Mouse (Mus musculus): ENCODE data around the gene Prelp. TPM values are rescaled to one million over a fixed set of nuclear protein-coding genes. Genes with fewer than 3 reads are reported as not detected.

The Prelp gene
- total RNA-seq, 2 experiments from 2014 or later, result 6.7 TPM; not detected in 1

GRCm38 (mm10) chr1:133907949-133908658 is 13.1 kb downstream of the Prelp start, which contains the start of gene Optc:
Gene Optc (minus strand): TSS chr1:133907999.
- no peak for ATAC-seq (replicated peaks; ENCODE audit: low FRiP score, poor library complexity, severe bottlenecking)

- ATAC-seq (replicated peaks; ENCODE audit: low FRiP score, poor library complexity, severe bottlenecking), result no peak
Observed at GRCm38 (mm10) chr1:133906420-133906819, 14.8 kb downstream of the Prelp start.

GRCm38 (mm10) chr1:133900825-133901224 is 20.4 kb downstream of the Prelp start:
- ATAC-seq (replicated peaks; ENCODE audit: low FRiP score, poor library complexity, severe bottlenecking), result no peak

DNA sequence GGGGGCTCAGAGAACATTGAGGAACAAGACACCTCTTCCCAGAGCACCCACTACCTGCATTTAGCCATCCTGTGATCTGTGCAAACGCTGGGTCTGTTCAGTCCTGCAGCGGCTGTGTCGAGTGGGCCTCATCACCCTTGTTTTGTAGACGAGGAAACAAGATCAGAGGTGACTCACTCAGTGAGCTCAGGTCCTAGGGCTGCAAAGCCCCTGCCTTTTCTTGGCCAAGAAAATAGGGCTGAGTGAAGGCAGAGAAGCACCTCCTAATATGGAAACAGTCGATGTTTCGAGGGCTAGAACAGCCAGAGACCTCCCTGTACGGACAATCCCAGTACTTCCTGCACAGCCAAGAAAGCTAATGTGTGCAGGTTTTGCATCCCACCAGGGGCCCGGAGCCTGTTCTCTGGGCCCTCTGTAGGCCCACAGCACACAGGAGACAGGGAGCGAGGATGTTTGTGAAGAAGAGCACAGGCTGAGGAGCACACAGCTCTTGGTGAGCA is 22.1 kb downstream of the Prelp start:
- no peak for ATAC-seq (replicated peaks; ENCODE audit: low FRiP score, poor library complexity, severe bottlenecking)

- no peak for ATAC-seq (replicated peaks; ENCODE audit: low FRiP score, poor library complexity, severe bottlenecking)
Observed at GRCm38 (mm10) chr1:133897293-133897692, 23.9 kb downstream of the Prelp start.

DNA sequence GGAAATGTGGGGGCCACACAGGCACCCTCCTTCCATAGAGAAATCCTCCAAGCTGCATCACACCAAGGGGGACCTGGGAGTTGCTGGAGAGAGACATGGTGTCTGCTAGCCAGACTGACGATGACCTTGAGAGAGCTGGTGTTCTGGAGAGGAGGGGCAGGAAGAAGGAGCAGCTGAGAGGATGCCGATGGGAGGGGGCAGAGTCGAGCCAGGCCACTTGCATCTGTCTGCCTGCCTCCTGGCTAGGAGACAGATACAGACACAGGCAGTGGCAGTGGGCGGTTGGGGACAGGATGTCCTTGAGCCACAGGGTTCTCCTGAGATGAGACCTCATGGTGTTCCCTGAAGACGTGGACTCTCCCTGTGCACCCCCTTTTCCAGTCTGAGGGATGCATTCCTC is 29.7 kb downstream of the Prelp start:
- no peak for ATAC-seq (replicated peaks; ENCODE audit: low FRiP score, poor library complexity, severe bottlenecking)

GRCm38 (mm10) chr1:133889949-133890598 is 31.1 kb downstream of the Prelp start:
- 0 out of 2 replicates have a peak, but pooled peaks have one; percentile 19 for ATAC-seq (replicated peaks; ENCODE audit: low FRiP score, poor library complexity, severe bottlenecking)

DNA sequence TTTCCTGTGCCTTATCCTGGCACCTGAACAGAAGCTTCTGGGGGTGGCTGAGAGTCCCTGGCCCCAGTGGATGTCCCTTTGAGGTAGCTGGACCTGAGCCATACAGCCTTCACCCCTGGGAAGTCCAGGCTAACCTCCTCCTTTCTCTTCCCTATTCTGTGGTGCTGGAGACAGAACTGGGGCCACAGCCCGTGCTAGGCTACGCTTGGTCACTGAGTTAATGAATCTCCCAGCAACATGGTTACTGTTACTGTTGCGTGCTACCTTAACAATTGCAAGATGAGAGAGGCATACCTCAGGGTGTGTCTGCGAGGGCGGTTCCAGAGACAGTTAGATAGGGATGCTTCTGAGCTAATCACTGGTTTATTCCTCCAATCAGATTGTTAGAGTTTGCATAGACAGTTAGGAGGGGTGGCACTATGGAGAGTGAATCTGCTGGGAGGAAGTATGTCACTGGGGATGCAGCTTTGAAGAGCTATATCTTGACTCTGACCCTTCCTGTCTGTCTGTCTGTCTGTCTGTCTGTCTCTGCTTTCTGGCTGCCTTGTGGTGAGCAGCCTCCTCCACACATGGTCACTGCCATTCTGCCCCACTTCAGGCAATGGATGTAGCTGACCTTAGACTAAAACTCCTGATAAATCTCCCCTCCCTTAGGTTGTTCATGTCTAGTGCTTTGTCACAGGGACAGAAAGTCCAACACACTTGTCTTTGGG is 33.5 kb downstream of the Prelp start:
- ATAC-seq (replicated peaks; ENCODE audit: low FRiP score, poor library complexity, severe bottlenecking), result no peak

- ATAC-seq (replicated peaks; ENCODE audit: low FRiP score, poor library complexity, severe bottlenecking), result no peak
Observed at GRCm38 (mm10) chr1:133887044-133887443, 34.2 kb downstream of the Prelp start.

- no peak for ATAC-seq (replicated peaks; ENCODE audit: low FRiP score, poor library complexity, severe bottlenecking)
Observed at GRCm38 (mm10) chr1:133886431-133886830, 34.8 kb downstream of the Prelp start.

- ATAC-seq (replicated peaks; ENCODE audit: low FRiP score, poor library complexity, severe bottlenecking), result peak; percentile 66
Observed at GRCm38 (mm10) chr1:133885811-133886210, 35.4 kb downstream of the Prelp start.

DNA sequence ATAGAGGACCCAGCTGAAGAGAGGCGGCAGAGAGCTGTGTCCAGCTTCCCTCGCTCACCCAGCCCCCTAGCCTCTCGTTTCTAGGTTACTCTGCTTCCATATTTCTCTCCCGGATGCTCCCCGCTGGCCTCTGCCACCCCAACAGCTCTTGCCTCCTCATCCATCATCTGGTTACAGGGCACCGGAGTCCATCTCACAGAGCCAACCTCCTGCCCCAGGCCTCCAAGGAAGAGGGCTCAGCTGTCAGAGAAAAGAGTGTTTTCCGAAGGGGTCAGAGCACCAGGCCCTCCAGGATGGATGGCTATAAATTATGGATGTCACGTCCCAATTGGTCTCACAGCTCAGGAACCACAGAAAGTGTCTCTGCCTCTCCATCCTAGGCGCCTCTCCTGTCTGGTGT is 36.5 kb downstream of the Prelp start:
- no peak for ATAC-seq (replicated peaks; ENCODE audit: low FRiP score, poor library complexity, severe bottlenecking)

DNA sequence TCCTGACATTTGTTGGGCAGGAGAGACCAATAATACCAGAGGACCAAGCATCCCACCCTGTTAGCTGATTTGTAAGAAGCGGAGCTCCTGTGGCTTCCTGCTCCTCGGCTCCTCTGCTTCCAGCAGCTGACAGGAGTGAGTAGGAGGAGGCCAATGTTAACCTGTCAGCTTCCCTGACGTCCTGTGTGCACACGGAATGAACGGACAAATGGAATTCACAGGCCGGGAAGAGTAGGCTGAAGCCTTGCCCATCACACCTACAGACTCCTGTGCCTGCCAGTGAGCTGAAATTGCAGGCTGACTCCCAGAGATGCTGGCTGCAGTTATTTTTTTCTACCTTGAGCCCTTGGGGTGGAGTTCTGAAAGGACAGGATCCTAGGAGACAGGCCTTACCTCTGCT is 37.1 kb downstream of the Prelp start:
- no peak for ATAC-seq (replicated peaks; ENCODE audit: low FRiP score, poor library complexity, severe bottlenecking)

GRCm38 (mm10) chr1:133882283-133883217 is 38.7 kb downstream of the Prelp start:
- no peak for ATAC-seq (replicated peaks; ENCODE audit: low FRiP score, poor library complexity, severe bottlenecking)

GRCm38 (mm10) chr1:133881813-133882212 is 39.4 kb downstream of the Prelp start:
- no peak for ATAC-seq (replicated peaks; ENCODE audit: low FRiP score, poor library complexity, severe bottlenecking)

DNA sequence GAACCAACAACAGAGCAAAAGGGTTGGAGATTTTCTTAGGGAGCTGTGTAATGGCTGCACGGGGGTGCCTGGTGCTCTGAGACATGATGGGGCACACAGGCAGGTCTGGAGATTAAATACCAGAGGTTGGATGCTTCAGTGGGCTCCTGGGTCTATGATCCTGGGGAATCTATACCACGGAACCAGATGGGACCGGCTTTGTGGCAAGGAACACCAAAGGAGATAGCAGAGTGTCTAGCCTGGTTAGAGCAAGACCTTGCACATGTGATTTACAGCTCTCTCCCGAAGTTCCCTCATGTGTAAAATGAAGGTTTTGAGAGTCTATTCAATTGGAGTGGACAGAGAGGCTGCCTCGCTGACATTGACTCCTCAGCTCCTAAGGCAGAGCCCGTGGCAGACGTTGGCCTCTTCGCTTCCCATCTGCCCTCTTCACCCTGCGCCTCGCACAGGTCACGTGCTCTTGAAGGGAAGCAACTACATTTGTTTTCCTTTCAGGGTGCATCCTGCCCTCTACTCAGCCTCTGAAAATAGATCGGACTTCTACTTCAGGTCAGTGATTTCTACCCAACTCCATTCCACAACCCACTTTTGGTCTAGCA is 42.3 kb downstream of the Prelp start:
- no peak for ATAC-seq (replicated peaks; ENCODE audit: low FRiP score, poor library complexity, severe bottlenecking)

GRCm38 (mm10) chr1:133876936-133877335 is 44.3 kb downstream of the Prelp start:
- no peak for ATAC-seq (replicated peaks; ENCODE audit: low FRiP score, poor library complexity, severe bottlenecking)

DNA sequence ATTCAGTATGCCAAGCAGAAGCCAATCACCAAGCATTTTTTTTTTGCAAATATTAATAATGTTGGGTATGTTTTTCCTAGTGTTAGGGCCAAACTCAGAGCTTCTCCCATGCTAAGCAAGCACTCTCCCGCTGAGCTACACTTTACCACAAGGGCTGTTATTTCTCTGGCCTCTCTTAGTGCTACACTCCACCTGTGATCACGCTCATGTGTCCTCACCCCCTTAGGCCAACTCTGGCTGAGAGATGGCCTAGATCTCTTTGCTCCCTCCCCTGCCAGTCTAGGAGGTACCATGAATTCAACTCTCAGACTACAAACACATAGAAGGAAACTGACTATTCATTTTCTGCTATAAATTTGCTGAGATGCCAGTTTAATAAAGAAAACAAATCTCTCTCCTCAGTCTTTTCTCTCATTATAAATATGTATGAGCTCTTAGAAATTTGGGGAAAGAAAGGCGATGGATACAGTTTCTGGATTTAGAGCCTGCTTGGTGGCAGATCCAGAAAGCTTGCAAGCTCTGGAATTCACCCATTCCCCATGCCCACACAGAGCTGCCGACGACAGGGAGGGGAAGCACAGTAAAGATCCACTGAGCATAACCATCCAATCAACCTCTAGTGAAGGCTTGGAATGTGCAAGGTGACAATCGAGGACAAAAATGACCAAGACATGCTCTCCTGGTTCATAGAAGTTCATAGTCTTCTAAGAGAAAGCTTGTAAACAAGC is 48.0 kb downstream of the Prelp start:
- ATAC-seq (replicated peaks; ENCODE audit: low FRiP score, poor library complexity, severe bottlenecking), result no peak

GRCm38 (mm10) chr1:133871241-133871640 is 50.0 kb downstream of the Prelp start:
- no peak for ATAC-seq (replicated peaks; ENCODE audit: low FRiP score, poor library complexity, severe bottlenecking)

All from erythroblast, adult 5-6 weeks (primary cell).